Mouse (Mus musculus) heart, postnatal 25 days (tissue): Measurements from ENCODE around the gene Gm49630. TPM values are rescaled to one million over a fixed set of nuclear protein-coding genes. Genes with fewer than 3 reads are reported as not detected.
"Not testable (repeated sequence)": the region's sequence is repeated elsewhere in the genome, so short reads cannot be mapped to it uniquely, and the experiment has no call there.

Experiments
- DNase-seq: peaks from one replicate; pipeline ENCODE4 v3.0.0; 2022; ENCODE audit warnings: low spot score
- intact Hi-C: fragments of 180-260 bp; cut with DNase I; formaldehyde crosslinking; loops from one replicate; pipeline ENCODE4 v1.15.1; 2025
- total RNA-seq, 2 experiments: library from RNA; stranded (reverse); gene quantifications; 2 replicates each; pipeline ENCODE4 v1.2.3; 2021

Gm49630 gene
- not detected for total RNA-seq

- intact Hi-C loops, DNase-seq: not testable (repeated sequence)
Observed at GRCm38 (mm10) chr17:7371879-7372278, at the start of gene Gm49630. Gene Gm49630 (minus strand): TSS chr17:7371979.

DNA sequence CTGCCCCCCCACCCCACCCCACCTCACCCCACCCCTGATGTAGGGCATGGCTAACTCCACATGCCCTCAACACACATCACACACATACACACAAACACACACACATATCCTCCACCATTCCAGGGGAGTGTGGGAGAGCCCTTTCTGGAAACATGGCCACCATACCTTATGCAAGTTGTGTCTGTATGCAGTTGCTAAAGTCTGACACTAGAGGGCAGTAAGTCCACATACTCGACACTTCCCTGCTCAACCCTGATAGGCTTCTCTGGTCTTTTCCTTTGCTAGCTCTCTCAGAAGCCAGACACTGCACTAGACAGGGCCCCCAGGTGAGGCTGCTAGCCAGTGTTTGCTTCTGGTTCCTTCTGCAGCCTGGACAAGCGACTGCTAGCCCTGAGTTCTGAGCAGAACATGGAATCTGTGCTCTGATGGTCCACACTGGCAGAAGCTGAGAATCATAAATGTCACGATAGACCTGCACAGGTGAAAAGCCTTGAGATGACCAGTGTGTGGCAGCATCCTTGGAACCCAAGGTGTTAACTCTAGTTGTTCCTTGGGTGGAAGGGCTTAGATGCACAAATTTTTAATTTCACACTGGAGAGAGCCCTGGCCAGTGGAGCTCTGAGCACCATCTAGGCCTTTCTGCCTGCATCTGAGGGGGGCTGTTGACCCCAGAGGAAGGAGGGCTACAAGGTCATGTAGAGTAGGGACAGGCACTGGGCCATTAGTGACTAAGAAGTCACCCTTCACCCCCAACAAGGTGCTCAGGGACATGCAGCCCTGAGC lies 48.6 kb upstream of the Gm49630 start:
- intact Hi-C loops, DNase-seq: not testable (repeated sequence)

DNA sequence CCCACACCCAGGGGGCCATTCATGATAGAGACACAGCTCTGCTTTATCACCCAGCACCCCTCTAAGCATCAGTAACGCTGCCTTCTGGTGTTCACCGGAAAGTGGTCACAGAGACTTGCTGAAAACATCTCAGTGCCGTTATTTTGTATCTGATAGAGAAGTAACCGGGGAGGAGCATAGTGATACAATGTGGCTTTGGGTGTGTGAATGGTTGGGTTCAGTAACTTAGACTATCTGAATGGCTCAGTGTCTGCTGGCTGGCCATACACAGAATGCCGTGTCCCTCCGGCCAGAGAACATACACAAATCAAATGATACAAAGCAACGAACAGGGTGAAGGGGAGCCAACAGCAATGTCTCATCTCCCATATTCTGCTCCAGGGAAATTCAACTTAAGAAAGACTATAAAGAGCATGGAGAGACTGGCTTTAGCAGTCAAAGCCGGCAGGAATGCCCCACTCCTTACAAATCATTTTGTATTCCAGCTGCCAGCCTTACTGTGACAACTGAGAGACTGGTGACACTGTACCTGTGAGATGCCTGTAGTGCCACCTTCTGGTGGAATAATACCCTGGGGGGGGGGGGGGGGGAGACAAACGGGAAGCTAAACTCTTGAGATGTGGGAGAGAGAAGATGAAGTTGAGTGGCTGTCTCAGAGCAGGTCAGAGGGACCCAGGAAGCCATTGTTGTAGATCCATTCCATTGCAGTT lies 43.0 kb upstream of the Gm49630 start:
- DNase-seq, intact Hi-C loops: not testable (repeated sequence)

DNA sequence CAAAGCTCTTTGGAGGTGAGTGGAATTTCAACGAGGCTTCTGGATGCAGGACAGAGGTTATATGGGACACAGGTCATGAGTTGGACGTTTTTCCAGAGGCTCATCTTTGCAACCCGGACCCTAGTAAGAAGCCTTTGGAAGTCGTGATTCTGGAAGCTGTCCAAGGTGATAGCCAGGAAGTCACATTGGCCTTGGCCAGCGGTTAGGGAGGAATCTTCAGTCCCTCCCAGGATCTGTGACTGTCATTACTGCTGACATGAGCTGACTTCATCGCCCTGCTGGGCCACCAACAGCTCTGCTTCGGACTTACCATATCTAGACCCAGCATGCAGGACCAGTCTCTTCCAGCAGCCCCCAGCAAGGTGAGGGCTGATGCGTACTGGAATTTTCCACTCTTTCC lies 41.6 kb upstream of the Gm49630 start:
- intact Hi-C loops, DNase-seq: not testable (repeated sequence)

DNA sequence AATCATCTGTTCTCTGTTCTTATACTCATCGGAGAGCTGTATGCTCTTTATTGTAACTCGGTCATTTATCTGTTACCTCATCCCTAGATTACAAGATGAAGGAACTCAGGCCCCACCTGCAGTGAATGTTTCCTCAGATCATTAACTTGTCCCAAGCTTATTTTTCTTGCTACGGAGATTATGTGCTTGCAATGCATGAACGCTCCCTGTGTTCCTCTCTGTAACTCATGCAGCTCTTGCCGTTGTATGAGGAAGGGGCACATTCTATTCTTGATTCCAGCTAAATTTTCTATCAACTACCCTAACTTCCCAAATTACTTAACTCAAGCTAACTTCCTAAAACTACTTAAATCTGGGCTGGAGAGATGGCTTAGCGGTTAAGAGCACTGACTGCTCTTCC lies 28.0 kb upstream of the Gm49630 start:
- DNase-seq, intact Hi-C loops: not testable (repeated sequence)

DNA sequence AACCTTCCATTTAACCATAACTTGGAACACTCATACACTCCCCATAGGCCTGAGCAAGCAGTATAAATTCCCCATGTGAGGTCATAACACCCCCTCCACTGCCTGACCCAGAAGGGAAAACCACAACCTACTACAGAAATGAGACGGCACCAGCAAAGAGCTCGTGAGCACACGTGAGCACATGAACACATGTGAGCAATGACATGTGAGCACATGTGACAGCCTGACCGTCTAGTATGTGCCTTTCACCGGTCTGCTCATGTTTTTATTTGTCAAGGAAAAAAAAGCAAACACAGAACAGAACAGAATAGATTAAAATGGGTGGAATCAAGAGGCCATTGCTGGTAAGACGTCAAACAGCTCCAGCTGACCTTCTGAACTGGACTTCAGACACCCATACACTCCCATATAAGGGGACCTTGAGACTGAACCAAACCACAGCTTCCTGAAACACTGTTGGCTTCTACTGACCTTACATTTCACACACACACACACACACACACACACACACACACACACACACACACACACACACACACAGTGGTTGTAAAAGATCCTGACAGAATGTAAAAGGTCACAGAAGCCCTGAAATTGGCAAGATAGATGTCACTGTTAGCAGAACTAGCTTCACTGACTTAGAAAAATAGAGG lies 26.5 kb upstream of the Gm49630 start:
- not testable (repeated sequence) for DNase-seq

GRCm38 (mm10) chr17:7397079-7397478 lies 25.3 kb upstream of the Gm49630 start:
- intact Hi-C loops, DNase-seq: not testable (repeated sequence)

More for the DNA sequence above, 26.5 kb upstream of the Gm49630 start:
- intact Hi-C loops = not testable (repeated sequence)

DNA sequence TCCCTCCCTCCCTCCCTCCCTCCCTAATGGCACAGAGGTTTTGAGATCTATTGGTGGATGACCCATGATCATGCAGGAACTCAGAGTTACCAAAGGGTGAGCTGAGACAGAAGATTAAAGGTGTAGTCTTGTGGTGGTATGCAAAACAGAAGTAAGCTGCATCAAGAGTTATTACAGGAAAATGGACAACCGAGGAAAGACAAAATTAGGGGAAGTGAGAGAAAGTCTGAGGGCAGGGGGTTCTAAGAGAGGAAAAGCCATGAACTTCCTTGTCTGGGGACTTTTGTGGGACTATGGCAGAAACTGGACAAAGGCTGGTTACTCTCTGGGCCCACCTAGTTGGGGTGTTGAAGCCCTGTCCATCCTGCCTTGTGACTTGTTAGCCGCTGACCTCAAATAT lies 24.5 kb upstream of the Gm49630 start:
- intact Hi-C loops, DNase-seq: not testable (repeated sequence)

- DNase-seq, intact Hi-C loops: not testable (repeated sequence)
Observed at GRCm38 (mm10) chr17:7395671-7396070, 23.9 kb upstream of the Gm49630 start.

DNA sequence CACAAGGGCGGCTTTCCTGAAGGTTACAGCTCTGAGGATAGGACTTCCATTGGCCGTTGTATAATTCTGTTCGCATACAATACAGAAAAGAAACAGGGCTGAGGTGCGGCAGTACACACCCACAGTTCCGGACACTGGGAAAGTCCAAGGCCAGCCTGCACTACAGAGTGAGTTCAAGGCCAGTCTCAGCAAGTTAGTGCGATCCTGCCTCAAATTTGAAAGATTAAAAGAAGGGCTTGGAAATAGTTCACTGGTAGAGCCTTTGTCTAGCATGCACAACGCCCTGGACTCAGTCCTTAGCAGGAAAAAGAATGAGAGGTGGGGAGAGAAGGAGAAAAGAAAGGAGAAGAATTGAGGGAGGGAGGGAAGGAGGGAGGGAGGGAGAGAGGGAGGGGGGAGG lies 23.3 kb upstream of the Gm49630 start:
- intact Hi-C loops, DNase-seq: not testable (repeated sequence)

DNA sequence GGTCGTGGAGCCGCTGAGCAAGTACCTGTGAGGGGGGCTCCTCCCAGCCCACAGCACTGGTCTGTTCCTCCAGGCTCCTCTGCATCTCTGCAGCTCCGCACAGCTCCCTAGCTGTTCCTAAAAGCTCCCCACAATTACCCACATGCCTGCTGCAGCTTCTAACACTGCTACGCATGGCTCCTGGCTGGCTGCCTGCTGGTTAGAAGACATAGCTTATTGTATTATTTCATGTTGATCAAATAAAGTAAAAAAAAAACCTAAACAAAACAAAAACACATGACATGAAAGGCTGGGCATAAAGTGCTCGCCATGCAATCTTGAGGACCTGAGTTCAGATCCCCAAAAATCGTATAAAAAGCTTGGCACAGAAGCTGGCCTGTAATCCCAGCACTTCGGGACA lies 18.1 kb upstream of the Gm49630 start:
- intact Hi-C loops, DNase-seq: not testable (repeated sequence)

- intact Hi-C loops, DNase-seq: not testable (repeated sequence)
Observed at GRCm38 (mm10) chr17:7388958-7389356, 17.2 kb upstream of the Gm49630 start.

- intact Hi-C loops, DNase-seq: not testable (repeated sequence)
Observed at GRCm38 (mm10) chr17:7388341-7388957, 16.7 kb upstream of the Gm49630 start.

DNA sequence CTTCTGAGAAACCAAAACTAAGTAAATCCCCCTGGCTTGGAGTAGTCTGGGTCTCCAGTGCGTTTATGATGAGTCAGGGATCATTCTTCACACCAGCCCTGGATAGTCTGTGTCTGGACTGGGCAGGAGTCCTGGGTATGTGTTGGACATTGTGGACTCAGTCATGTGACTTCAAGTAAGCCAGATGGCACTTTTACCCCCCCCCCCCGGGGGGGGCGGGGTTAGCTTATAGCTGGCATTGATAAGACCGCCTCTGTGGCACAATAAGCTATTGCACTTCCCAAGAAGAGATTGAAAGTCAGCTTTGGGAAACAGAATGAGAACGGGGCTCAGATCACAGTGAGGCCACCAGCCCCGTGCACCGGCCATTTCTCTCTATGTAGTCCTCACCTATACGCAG lies 14.2 kb upstream of the Gm49630 start:
- DNase-seq, intact Hi-C loops: not testable (repeated sequence)

DNA sequence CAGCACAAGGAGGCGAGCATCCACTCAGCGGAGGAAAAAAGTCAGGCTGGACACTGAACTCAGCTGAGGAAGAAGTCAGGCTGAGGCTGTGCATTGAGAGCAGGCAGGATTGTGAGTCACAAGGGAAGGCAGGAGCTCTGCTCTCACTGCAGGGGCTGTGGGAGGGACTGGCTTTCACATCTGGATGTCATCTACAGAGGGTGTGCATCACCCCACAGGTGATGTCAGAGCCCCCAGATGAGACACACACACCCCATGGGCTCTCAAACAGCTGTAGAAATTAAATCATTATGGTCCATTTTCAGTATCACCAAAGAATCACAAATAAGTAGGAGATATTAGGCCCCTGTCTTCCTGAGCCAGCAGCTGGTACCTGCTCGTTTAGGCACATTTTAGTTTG lies 13.6 kb upstream of the Gm49630 start, which contains the start of gene Unc93a2:
TSS of gene Unc93a2 (minus strand) at position 101 of the 400 bp plus-strand sequence.
- intact Hi-C loops, DNase-seq: not testable (repeated sequence)

DNA sequence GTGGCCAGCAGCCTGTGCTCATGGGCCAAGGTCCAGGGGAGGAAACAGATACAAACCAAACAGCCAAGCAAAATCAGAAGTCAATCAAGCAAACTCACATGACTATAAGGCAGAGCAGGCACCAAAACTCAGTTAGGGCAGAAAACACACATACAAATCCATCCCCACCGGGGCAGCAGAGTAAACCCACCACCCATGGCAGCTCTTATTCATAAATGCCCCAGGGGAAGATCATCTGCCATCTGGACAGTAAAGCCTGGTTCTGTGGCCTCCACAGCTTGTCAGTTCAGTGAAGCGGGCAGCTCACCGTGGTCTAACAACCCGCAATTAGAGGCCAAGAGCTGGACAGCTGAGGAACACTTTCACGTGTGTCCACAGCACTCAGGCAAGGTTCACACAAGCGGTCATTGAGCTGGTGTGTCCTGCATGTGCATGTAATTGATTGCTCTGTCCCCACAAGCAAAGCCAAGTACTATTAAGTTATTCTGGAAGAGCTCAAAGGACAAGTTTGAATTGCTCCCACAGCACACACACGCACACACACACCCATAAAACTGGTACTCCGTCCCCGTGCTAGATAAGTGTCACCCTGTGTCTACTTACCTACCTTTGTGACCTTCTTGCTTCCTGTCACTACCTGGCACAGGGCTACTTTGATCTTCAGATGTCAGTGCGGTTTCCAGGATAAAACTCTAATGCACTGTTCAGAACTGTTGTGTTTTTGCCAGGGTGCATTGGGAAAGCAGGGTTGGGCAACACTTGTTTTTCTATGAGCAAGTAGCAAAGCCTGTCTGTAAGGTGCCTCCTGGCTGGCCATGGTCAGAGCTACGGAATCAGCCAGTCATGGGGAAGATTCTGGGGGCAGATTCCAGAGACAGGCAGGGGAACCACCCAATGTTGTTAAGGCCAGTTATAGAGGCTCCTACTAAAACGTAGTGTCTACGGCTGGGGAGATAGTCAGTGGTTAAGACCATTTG lies 11.7 kb upstream of the Gm49630 start:
- intact Hi-C loops, DNase-seq: not testable (repeated sequence)

DNA sequence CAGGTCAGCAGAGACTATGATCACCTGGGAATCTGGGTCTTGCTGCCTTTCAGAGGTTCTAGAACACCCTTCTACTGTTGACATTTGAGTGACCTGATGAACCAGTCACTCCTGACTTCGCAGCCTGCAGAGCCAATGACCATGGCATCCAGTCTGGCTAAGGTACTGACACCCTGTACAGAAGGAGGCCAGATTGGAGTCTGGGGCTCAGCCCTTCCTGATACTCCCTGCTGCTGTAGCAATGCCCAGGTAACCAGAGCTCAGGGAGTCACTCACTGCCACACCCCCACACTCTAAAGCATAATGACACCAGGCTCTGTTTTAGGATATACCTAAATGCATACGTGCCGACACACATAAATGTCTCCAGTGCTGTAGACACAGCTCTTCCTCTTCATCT lies 10.9 kb upstream of the Gm49630 start:
- DNase-seq, intact Hi-C loops: not testable (repeated sequence)

DNA sequence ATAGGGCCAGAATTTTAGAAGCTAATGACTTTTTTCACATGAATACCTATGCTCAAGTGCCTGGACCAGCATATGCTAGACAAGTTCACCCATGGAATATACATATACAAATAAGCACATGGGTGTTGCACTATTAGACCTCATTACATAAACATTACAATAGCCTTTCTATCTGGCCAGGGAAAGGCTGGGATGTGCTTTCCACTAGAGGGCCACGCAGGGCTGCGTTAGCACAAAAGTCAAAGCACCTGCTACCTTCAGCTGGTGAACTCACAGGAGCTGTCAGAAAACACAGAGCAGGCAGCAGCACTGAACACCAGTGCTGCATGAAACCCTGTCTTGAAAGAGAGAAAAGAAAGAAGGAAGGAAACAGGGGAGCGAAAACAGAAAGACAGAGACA lies 6.1 kb upstream of the Gm49630 start:
- DNase-seq, intact Hi-C loops: not testable (repeated sequence)
